In the genomic region with DNA sequence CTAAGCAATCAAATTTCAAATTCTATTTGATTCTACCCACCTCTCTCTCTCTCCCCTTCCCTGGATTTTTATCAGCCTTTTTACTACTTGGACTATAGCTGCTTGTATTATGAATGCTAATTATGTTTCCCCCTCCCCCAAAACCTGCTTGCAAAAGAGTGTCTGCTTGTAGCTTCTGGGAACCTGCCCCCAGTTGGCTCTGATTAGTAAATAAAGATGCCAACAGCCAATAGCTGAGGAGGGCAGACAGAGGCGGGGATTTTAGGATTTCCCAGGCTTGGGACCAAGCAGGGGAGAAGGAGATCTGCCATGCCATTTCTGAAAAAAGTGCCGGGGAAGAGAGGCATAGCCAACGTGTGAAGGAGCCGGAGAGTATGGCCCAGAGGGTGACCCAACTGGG, we compare ENCODE assay signal across 20 mouse cellular contexts.
"Had no signal": no experiment of that assay in that cellular context is flagged by ENCODE, and none has a peak within 500 bp of the region (broad histone marks: within the 10 kb centered on the region; RNA-seq: fewer than 3 reads in every experiment).

No protein-coding gene starts in this region.

- H3K4me2 ChIP-seq: limb, embryonic 13.5 days; liver, embryonic 12.5 days; liver, embryonic 15.5 days; lung, embryonic 15.5 days; midbrain, embryonic 13.5 days had no signal

- H3K4me1 ChIP-seq: limb, embryonic 10.5 days; liver, embryonic 12.5 days; liver, embryonic 15.5 days; lung, embryonic 15.5 days; midbrain, embryonic 13.5 days had no signal

- H3K9ac ChIP-seq: limb, embryonic 13.5 days; liver, embryonic 12.5 days; liver, embryonic 15.5 days; lung, embryonic 15.5 days; midbrain, embryonic 13.5 days had no signal

- H3K27me3 ChIP-seq: liver, embryonic 12.5 days; liver, embryonic 15.5 days; lung, embryonic 15.5 days had no signal

- H3K9me3 ChIP-seq: limb, embryonic 10.5 days; limb, embryonic 13.5 days; liver, embryonic 12.5 days; liver, embryonic 15.5 days; lung, embryonic 15.5 days; midbrain, embryonic 10.5 days; midbrain, embryonic 13.5 days had no signal

- H3K36me3 ChIP-seq: limb, embryonic 10.5 days; limb, embryonic 13.5 days; liver, embryonic 12.5 days; liver, embryonic 15.5 days; lung, embryonic 15.5 days; midbrain, embryonic 10.5 days; midbrain, embryonic 13.5 days had no signal

- ATAC-seq: liver, embryonic 12.5 days; midbrain, embryonic 13.5 days had no signal

- H3K4me3 ChIP-seq: layer of hippocampus, adult 2 months; limb, embryonic 10.5 days; limb, embryonic 13.5 days; liver, embryonic 12.5 days; liver, embryonic 15.5 days; lung, embryonic 15.5 days; megakaryocyte, embryonic 14.5 days; midbrain, embryonic 10.5 days; midbrain, embryonic 13.5 days had no signal

- H3K27ac ChIP-seq: kidney, postnatal 0 days; layer of hippocampus, adult 2 months; limb, embryonic 10.5 days; limb, embryonic 13.5 days; liver, embryonic 12.5 days; liver, embryonic 15.5 days; lung, embryonic 15.5 days; midbrain, embryonic 10.5 days; midbrain, embryonic 13.5 days had no signal

- DNase-seq: kidney, adult 2 months; kidney, postnatal 25 days; layer of hippocampus, adult 9-11 months; liver; lung, adult 18-20 months; lung, postnatal 10 days; lung, postnatal 36 days; thymus, adult 18-20 months; thymus, postnatal 14 days; thymus, postnatal 4 days had no signal
